In genomic region chr4:34966336-34966957, GRCm38 (mm10) we compare ENCODE assay signal across 10 mouse cellular contexts.
A peak's percentile ranks its signal among the peaks of the same experiment; 100 is the strongest.
DNase-seq lines count a peak whose midpoint lies in the region; ATAC-seq and TF ChIP-seq lines count a peak whose summit lies in the region.
"Had no signal": no experiment of that assay in that cellular context is flagged by ENCODE, and none has a peak within 500 bp of the region (broad histone marks: within the 10 kb centered on the region; RNA-seq: fewer than 3 reads in every experiment).

No protein-coding gene starts in this region.

- no peaks in the 10 kb centered on the region for H3K9me3 ChIP-seq in forebrain, postnatal 0 days (ENCODE audit: low read length)
- H3K9me3 ChIP-seq in forebrain, embryonic 15.5 days, result no peaks in the 10 kb centered on the region
- H3K9me3 ChIP-seq in midbrain, postnatal 0 days (ENCODE audit: low read length), result no peaks in the 10 kb centered on the region
- no peaks in the 10 kb centered on the region for H3K9me3 ChIP-seq in midbrain, embryonic 16.5 days (replicated peaks; ENCODE audit: control insufficient read depth, low read length, poor library complexity, severe bottlenecking)
- no peaks in the 10 kb centered on the region for H3K9me3 ChIP-seq in intestine, postnatal 0 days (ENCODE audit: control insufficient read depth)

- WGBS in forebrain, postnatal 0 days, result 70% methylated on average over 8 of the region's 8 CpGs
- 76% methylated on average over 8 of the region's 8 CpGs for WGBS in forebrain, embryonic 15.5 days
- WGBS in midbrain, postnatal 0 days, result 86% methylated on average over 8 of the region's 8 CpGs
- WGBS in midbrain, embryonic 16.5 days, result 88% methylated on average over 8 of the region's 8 CpGs
- WGBS in intestine, postnatal 0 days, result 66% methylated on average over 8 of the region's 8 CpGs

- no peak overlapping the region for H3K4me3 ChIP-seq in forebrain, postnatal 0 days (ENCODE audit: low read depth, low read length)
- H3K4me3 ChIP-seq in forebrain, embryonic 15.5 days, result no peak overlapping the region
- no peak overlapping the region for H3K4me3 ChIP-seq in midbrain, postnatal 0 days (ENCODE audit: low read depth, low read length)
- H3K4me3 ChIP-seq in midbrain, embryonic 16.5 days (ENCODE audit: low read depth, low read length), result no peak overlapping the region
- no peak overlapping the region for H3K4me3 ChIP-seq in left cerebral cortex, adult 2 months
- H3K4me3 ChIP-seq in intestine, postnatal 0 days (ENCODE audit: low read depth, low read length), result no peak overlapping the region

- intact Hi-C loops in left cerebral cortex, adult 2 months (cut with DNase I), result loop anchor here (5.0 kb wide), 1 partner anchor 131 kb away; no protein-coding TSS in a partner anchor

- no peaks in the 10 kb centered on the region for H3K4me1 ChIP-seq in forebrain, postnatal 0 days (ENCODE audit: insufficient read depth)
- no peaks in the 10 kb centered on the region for H3K4me1 ChIP-seq in forebrain, embryonic 15.5 days
- no peaks in the 10 kb centered on the region for H3K4me1 ChIP-seq in midbrain, postnatal 0 days (ENCODE audit: insufficient read depth, low read length)
- no peaks in the 10 kb centered on the region for H3K4me1 ChIP-seq in midbrain, embryonic 16.5 days (ENCODE audit: control insufficient read depth, insufficient read depth, low read length)
- H3K4me1 ChIP-seq in intestine, postnatal 0 days (replicated peaks; ENCODE audit: control insufficient read depth, insufficient read depth, low read length), result no peaks in the 10 kb centered on the region

- H3K36me3 ChIP-seq in forebrain, postnatal 0 days (ENCODE audit: insufficient read depth), result no peaks in the 10 kb centered on the region
- H3K36me3 ChIP-seq in forebrain, embryonic 15.5 days, result no peaks in the 10 kb centered on the region
- H3K36me3 ChIP-seq in midbrain, postnatal 0 days (ENCODE audit: insufficient read depth, low read length), result no peaks in the 10 kb centered on the region
- H3K36me3 ChIP-seq in midbrain, embryonic 16.5 days (ENCODE audit: control insufficient read depth, insufficient read depth, low read length), result no peaks in the 10 kb centered on the region
- H3K36me3 ChIP-seq in intestine, postnatal 0 days (ENCODE audit: control insufficient read depth, insufficient read depth), result no peaks in the 10 kb centered on the region

- peak; percentile 25 for DNase-seq in forebrain, postnatal 0 days
- DNase-seq in midbrain, postnatal 0 days (ENCODE audit: low spot score), result peak; percentile 54
- DNase-seq in left cerebral cortex, adult 2 months (ENCODE audit: extremely low spot score in 1 of 2, low spot score in 2 of 2), result peak in 1 of 2 experiments; percentile 68
- peak; percentile 44 for DNase-seq in right cerebral cortex, postnatal 14 days
- DNase-seq: cerebellum, adult 11 months; gastrocnemius, postnatal 25 days had no signal

- no peak for TF ChIP-seq CTCF in forebrain, postnatal 0 days (IDR thresholded peaks at IDR 0.05; ENCODE audit: low read depth)
- TF ChIP-seq CTCF in midbrain, postnatal 0 days (IDR thresholded peaks at IDR 0.05), result no peak
- peak; percentile 10 for TF ChIP-seq CTCF in left cerebral cortex, adult 2 months (IDR thresholded peaks at IDR 0.05)
- no peak for TF ChIP-seq CTCF in intestine, postnatal 0 days (IDR thresholded peaks at IDR 0.05; ENCODE audit: low read depth)

- no peak overlapping the region for H3K9ac ChIP-seq in forebrain, postnatal 0 days
- no peak overlapping the region for H3K9ac ChIP-seq in forebrain, embryonic 15.5 days (replicated peaks)
- H3K9ac ChIP-seq in midbrain, postnatal 0 days (replicated peaks; ENCODE audit: low read length, poor library complexity, severe bottlenecking), result no peak overlapping the region
- no peak overlapping the region for H3K9ac ChIP-seq in midbrain, embryonic 16.5 days (ENCODE audit: low read depth, low read length)
- H3K9ac ChIP-seq in intestine, postnatal 0 days (ENCODE audit: low read depth, low read length), result no peak overlapping the region

- no peaks in the 10 kb centered on the region for H3K27me3 ChIP-seq in forebrain, postnatal 0 days (ENCODE audit: insufficient read depth, low read length)
- no peaks in the 10 kb centered on the region for H3K27me3 ChIP-seq in forebrain, embryonic 15.5 days
- no peaks in the 10 kb centered on the region for H3K27me3 ChIP-seq in midbrain, postnatal 0 days (ENCODE audit: insufficient read depth, low read length)
- H3K27me3 ChIP-seq in midbrain, embryonic 16.5 days (ENCODE audit: control insufficient read depth, insufficient read depth, low read depth, low read length), result no peaks in the 10 kb centered on the region
- no peaks in the 10 kb centered on the region for H3K27me3 ChIP-seq in intestine, postnatal 0 days (replicated peaks; ENCODE audit: control insufficient read depth, insufficient read depth, low read length)

- no peak overlapping the region for H3K4me2 ChIP-seq in forebrain, postnatal 0 days (ENCODE audit: low read depth)
- H3K4me2 ChIP-seq in forebrain, embryonic 15.5 days (replicated peaks), result no peak overlapping the region
- no peak overlapping the region for H3K4me2 ChIP-seq in midbrain, postnatal 0 days (ENCODE audit: low read depth, low read length, poor library complexity, severe bottlenecking)
- no peak overlapping the region for H3K4me2 ChIP-seq in midbrain, embryonic 16.5 days (ENCODE audit: low read length)
- no peak overlapping the region for H3K4me2 ChIP-seq in intestine, postnatal 0 days (replicated peaks; ENCODE audit: low read depth)

- peak; percentile 70 for ATAC-seq in forebrain, postnatal 0 days
- ATAC-seq in forebrain, embryonic 15.5 days (replicated peaks), result no peak
- ATAC-seq in midbrain, postnatal 0 days (ENCODE audit: low FRiP score), result no peak
- ATAC-seq in midbrain, embryonic 16.5 days, result no peak
- ATAC-seq in intestine, postnatal 0 days, result no peak
- no peak for ATAC-seq in granulocyte monocyte progenitor cell, adult 5-6 weeks (replicated peaks; ENCODE audit: poor library complexity, severe bottlenecking)

- H3K27ac ChIP-seq in forebrain, postnatal 0 days (ENCODE audit: low read depth, low read length), result no peak overlapping the region
- no peak overlapping the region for H3K27ac ChIP-seq in forebrain, embryonic 15.5 days (replicated peaks)
- no peak overlapping the region for H3K27ac ChIP-seq in midbrain, postnatal 0 days (ENCODE audit: low read depth, low read length)
- H3K27ac ChIP-seq in midbrain, embryonic 16.5 days (ENCODE audit: low read length), result no peak overlapping the region
- no peak overlapping the region for H3K27ac ChIP-seq in left cerebral cortex, adult 2 months
- H3K27ac ChIP-seq in intestine, postnatal 0 days (ENCODE audit: low read depth, low read length), result no peak overlapping the region
